Mouse (Mus musculus) activated CD4-positive, CD25-positive, alpha-beta regulatory T cell, adult 4 months (primary cell): ENCODE data around the gene Cdk14. TPM values are rescaled to one million over a fixed set of nuclear protein-coding genes. Genes with fewer than 3 reads are reported as not detected.

Source experiments
- ATAC-seq: one replicate; pipeline ENCODE4 v1.8.0; 2017
- polyA plus RNA-seq, 2 experiments: library from polyadenylated mRNA; unstranded; fragments of 100-300 nt; shearing (Covaris generic); gene quantifications; one replicate each; pipeline ENCODE4 v1.2.1; 2017

The Cdk14 gene
- polyA plus RNA-seq, result under 1 TPM in 1 of 2 experiments, not detected in 1; 0.60 TPM

DNA sequence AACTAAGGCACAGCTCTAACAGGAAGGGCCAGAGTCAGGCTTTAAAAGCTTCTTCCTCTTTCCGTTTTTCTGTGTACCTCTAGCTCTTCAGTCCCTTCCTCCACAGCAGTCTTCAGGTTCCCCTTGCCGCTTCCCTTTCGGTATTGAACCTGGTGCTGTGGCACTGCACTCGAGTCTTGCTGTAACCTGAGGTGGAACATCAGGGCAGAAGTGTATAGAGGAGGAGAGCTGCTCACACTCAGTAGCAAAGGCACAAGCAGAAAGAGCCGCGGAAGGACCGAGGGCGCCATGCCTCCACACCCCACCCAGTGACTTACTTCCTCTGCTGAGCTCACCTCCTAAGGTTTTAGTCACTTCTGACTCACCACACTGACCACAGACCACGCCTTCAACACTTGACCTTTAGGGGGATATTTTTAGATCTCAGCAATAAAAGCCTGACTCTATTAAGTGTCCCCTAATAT lies at the start of gene Cdk14:
Gene Cdk14, minus strand, starts transcription at position 321 of the 464 bp plus-strand sequence.
- ATAC-seq, result peak; percentile 88

DNA sequence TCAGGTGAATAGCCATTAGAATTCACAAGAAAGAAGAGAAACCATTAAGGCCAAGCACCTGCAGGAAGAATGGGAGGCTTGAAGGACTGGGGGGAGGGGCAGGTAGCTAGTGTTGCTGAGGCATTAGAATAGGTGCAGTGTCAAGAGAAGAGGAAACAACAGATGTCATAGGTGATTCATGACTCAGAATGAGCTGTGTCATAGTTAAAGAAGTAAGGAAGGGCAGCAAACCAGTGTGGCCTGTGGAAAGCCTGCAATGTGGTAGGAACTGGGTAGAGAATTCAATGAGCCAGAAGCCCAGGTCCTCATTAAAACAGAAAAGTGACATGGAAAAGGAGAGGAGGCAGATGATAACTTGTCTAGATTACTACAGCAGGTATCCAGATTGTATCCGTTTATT lies 45.1 kb upstream of the Cdk14 start:
- ATAC-seq, result no peak

GRCm38 (mm10) chr5:5431746-5432438 lies 11.8 kb upstream of the Cdk14 start:
- no peak for ATAC-seq

DNA sequence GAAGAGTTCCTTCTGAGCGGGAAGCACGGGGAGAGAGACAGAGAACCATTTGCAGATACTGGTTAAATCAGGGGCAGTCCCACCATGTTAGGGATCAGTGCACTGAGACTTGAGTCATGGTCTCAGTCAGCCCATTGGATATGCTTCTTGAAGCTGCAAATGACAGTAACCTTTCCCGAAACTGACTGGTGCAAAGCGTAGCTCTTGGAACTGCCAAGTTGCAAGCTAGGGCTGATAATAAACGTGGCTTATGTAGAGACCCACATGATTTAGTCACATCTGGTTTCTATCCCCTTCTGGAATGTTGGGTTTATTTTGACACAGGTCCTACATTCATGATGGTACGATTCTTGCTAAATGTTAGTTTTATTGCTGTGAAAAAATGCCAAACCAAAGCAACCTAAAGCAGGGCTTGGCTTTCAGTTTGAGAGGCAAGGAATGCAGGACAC lies 3.6 kb upstream of the Cdk14 start:
- no peak for ATAC-seq

- no peak for ATAC-seq
Observed at GRCm38 (mm10) chr5:5423081-5423480, 3.0 kb upstream of the Cdk14 start.

DNA sequence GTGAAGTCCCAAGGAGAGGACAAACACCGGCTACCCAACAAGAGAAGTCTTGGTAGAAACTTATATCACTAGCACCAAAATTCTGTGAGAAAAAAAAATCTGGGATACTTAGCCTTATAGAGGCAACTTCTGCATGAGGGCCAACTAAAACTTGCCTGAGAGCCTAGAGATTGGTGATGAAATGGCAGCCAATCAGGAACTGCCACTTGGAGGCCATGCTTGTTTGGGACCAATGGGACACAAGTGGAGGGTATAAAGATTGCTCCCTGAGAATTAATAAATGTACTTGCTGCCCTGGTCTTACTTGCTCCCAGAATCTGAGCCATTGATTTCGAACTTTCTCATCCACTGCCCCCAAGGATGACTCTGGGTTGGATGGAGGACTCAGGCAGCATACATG lies 1.3 kb upstream of the Cdk14 start:
- no peak for ATAC-seq

DNA sequence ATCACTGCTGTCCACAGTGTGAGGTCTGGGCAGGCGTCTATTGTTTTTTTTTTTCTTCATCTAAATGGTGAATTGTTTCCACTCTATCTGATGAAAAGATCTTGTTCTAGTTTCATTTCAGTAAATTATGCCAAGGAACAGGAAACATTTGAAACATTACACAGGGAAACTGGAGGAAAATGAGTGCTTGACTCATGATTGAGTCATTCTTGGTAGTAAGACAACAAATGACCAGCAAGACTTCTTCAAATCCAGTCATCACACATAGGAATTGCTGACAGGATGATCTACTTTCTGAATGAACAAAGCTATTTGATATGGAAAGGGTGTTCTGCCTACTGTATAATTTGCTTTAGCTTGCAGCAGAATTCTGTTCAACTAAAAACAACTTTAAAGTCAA lies 859 bp downstream of the Cdk14 start:
- ATAC-seq, result no peak

DNA sequence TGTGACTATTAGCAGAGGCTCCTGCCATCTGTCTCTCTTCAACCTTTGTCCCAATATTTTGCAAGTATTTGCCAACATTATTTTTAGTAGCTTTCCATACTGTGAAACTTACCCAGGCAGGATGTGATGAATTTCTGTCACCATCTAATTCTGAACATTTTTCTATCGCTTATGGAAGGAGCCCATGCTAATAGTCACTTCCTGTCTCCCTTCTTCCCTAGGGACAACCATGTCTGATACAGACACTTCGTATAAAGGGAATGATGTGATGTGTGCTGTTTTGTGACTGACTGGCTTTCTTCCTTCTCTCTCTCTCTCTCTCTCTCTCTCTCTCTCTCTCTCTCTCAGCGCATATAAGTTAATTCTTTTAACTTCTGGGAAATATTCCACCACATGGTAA lies 5.3 kb downstream of the Cdk14 start:
- ATAC-seq, result no peak

GRCm38 (mm10) chr5:5411886-5412285 lies 8.2 kb downstream of the Cdk14 start:
- no peak for ATAC-seq

DNA sequence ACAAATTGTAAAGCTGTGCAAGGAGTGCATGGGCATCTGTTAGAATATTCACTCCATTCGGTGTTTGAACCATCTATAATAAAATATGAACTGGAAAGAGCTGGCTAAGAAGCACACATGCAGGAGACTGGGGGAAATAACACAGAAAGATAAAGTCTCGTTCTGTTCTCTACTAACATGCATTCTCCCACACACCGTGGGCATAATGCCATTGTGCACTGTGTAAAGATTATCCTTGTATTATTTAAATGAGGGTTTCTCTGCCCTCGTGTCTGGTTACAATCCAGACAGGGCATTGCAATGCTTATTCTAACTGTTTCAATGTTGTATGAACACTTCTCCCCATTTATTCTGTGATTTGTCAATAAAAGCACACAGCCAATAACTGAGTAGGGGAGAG lies 18.1 kb downstream of the Cdk14 start:
- no peak for ATAC-seq

DNA sequence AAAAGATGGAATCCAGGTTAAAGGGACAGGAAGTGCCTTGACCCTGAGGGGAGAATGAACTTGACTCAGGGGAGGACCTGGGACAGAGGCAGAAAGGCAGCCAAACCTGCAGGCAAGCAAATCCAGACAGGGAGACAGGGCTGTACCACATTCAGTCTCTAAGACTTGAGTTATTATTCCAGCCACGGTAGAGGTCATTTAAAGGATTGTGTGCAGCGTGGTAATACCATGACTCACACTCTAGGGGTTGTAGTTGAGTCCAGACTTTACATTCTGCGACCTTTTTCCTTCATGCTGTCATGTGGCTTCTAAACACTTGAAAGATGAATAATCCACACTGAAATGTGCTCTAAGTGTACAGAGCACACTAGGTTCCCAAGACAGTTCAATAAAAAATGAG lies 27.3 kb downstream of the Cdk14 start:
- no peak for ATAC-seq

GRCm38 (mm10) chr5:5380731-5381718 lies 39.1 kb downstream of the Cdk14 start:
- no peak for ATAC-seq

- no peak for ATAC-seq
Observed at GRCm38 (mm10) chr5:5379870-5380730, 40.0 kb downstream of the Cdk14 start.

DNA sequence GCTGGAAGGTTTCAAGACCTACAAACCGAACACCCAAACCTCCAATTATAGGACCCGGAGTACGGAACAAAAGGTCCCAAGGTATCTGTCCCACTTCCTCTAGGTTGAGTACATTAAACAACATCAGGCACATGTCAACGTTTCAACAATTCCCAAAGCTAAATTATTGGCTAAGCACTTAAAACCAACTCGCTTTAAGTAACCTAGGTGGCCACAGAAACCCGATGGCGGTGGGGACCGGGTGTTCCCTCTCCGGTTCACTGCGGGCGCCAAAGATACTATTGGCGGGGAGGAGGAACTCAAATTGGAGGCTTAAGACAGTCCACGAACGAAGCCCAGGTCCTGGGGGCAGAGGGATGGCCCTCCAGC lies 40.6 kb downstream of the Cdk14 start:
- ATAC-seq, result no peak

DNA sequence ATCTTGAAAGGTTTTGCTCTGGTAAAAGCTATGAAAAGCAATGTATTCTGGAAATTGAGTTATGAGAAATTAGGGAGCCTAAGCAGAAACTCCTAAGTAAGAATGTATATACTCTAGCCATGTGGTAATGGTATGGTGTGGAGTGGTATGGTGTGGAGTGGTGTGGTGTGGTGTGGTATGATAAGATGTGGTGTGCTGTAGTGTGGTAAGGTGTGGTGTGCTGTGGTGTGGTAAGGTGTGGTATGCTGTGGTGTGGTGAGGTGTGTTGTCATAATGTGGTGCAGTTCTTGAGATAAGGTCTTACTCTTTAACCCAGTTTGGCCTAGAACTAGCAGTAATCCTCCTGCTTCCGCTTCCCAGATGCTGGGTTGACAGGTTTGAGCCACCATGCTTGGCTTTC lies 45.7 kb downstream of the Cdk14 start:
- ATAC-seq, result no peak

DNA sequence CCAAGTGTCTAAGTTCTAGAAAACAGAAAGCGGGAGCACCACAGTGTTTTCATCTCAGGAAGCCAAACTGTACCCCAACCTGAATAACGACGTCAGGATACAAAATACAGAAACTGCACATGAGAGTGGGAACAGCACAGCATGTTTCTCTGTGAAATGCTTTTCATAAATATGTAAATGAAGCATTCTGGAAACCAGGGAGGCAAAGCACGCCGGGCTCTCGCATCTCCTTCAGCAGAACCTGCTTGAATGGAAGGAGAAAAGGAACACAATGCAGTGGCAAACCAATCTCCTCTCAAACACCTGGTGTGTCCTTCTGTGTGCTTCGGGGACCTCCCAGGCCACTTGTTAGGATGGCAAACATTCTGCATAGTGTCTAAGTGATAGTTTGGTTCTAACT lies 46.6 kb downstream of the Cdk14 start:
- no peak for ATAC-seq

DNA sequence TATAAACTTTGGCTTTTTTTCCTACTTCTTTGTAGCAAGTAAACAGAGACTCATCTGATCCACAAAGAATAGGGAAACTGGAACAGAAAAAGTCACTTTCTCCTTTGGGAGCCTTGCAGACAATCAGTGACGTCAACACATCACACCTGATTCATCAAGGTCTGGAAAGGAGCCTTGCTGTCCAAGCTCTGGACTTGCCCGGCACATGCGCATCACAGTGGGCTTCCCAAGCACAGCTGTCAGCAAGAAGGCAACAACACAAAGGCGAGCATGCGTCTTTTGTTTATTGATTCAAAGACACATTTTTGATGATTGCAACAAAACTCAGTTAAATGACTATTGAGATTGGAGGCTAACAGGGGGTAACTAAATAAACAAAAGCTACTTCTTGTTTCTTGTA lies 47.2 kb downstream of the Cdk14 start:
- no peak for ATAC-seq

- ATAC-seq, result no peak
Observed at GRCm38 (mm10) chr5:5372354-5372753, 47.8 kb downstream of the Cdk14 start.

- no peak for ATAC-seq
Observed at GRCm38 (mm10) chr5:5370322-5371082, 49.6 kb downstream of the Cdk14 start.

DNA sequence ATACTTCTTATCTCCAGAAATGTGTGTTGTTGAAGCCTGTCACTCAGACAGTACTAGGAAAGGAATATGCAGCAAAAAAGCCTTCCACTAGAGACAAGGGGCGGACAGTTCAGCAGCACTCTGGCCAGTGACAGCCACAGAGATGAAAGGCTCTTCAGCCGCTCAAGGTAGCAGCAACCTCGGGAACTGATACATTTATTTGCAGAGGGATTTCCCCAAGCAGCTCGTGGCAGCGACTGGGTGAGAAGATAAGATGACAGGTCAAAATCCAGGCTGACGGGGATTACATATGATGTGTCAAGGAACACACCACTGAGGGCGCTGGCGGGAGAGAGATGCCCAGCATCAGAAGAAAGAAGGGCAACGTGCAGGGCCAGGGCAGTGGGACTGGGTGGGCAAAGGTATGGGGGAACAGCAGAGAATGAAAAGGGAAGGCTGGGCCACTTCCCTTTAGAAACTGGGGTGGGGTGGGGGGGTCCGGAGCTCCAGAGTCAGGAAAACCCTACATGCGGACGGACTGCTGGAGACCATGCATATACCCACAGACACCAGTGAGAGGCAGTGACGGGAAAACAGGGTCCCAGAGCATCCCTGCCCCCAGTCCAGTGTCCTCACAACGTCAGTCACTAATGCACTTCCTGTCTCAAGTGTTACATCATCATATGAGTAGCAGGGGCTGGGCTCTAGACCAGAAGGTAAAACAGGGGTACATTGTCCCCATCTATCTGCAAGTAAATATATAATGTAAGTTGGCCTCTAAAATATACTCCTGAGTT lies 51.5 kb downstream of the Cdk14 start:
- ATAC-seq, result no peak

DNA sequence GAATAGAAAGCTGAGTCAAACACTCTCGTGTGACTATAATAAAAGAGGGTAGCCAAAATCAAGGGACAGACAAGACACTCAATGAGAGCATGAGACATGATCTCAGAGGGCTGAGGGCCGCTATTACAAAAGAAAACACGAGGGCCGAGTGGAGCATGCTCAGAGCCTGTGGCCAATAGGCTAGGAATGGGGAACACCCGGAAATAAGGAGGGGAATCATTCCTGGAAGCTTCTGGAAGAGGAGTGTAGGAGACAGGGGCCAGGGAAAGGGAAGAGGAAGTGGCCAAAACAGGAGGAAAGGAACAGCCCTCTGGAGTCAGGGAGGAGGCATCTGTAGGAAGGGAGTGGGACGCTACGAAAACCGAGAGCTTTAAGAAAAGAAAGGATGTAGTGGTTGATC lies 52.6 kb downstream of the Cdk14 start:
- ATAC-seq, result no peak
